In the genomic region with DNA sequence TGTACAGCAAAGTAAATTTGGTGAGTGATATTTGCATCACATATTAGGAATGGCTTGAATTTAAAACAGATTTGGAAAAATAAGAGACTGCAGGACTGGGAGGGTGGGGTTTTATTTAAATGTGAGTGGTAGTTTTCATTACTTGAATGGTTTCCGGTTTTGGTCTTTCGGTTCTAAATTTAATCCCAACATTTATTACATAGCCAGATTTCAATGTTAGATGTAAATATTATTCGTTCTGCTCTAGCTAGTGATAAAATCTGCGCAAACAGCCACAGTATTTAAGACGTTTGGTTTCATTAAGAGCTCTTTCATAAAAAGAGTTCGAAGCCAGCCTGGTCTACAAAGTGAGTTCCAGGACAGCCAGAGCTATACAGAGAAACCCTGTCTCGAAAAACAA, we compare ENCODE assay signal across 9 mouse cellular contexts. TPM values are rescaled to one million over a fixed set of nuclear protein-coding genes. Genes with fewer than 3 reads are reported as not detected.
DNase-seq lines count a peak whose midpoint lies in the region; ATAC-seq and TF ChIP-seq lines count a peak whose summit lies in the region.
"Had no signal": no experiment of that assay in that cellular context is flagged by ENCODE, and none has a peak within 500 bp of the region (broad histone marks: within the 10 kb centered on the region; RNA-seq: fewer than 3 reads in every experiment).

No protein-coding gene starts in this region.

- H3K27ac ChIP-seq in heart, embryonic 15.5 days = no peak overlapping the region
- H3K27ac ChIP-seq in heart, adult 2 months = no peak overlapping the region; the same call in 1 of the 2 replicates
- no peak overlapping the region for H3K27ac ChIP-seq in hindbrain, embryonic 12.5 days
- no peak overlapping the region for H3K27ac ChIP-seq in midbrain, embryonic 11.5 days (ENCODE audit: low read depth, low read length)

- no peak for ATAC-seq in heart, embryonic 15.5 days (replicated peaks; ENCODE audit: insufficient number of reproducible peaks, insufficient read depth, low FRiP score, low read depth)
- no peak for ATAC-seq in hindbrain, embryonic 12.5 days (ENCODE audit: low FRiP score)
- no peak for ATAC-seq in midbrain, embryonic 11.5 days (ENCODE audit: low FRiP score)
- no peak for ATAC-seq in granulocyte monocyte progenitor cell, adult 5-6 weeks (replicated peaks; ENCODE audit: poor library complexity, severe bottlenecking)

- H3K9me3 ChIP-seq in heart, embryonic 15.5 days (replicated peaks) = no peaks in the 10 kb centered on the region
- no peaks in the 10 kb centered on the region for H3K9me3 ChIP-seq in E14TG2a.4 (ENCODE audit: low read length)
- H3K9me3 ChIP-seq in hindbrain, embryonic 12.5 days (replicated peaks) = no peaks in the 10 kb centered on the region
- H3K9me3 ChIP-seq in midbrain, embryonic 11.5 days (ENCODE audit: control insufficient read depth, low read length) = no peaks in the 10 kb centered on the region
- H3K9me3 ChIP-seq: megakaryocyte, embryonic 14.5 days had no signal

- peaks cover 2% of the 10 kb centered on the region; the same call in 1 of the 2 replicates for H3K36me3 ChIP-seq in heart, embryonic 15.5 days
- H3K36me3 ChIP-seq in heart, adult 2 months (ENCODE audit: control insufficient read depth, insufficient read depth, low read length) = peaks cover 7% of the 10 kb centered on the region
- peaks cover 5% of the 10 kb centered on the region; the same call in 1 of the 2 replicates for H3K36me3 ChIP-seq in E14TG2a.4 (ENCODE audit: insufficient read depth, low read length)
- no peaks in the 10 kb centered on the region for H3K36me3 ChIP-seq in hindbrain, embryonic 12.5 days
- no peaks in the 10 kb centered on the region for H3K36me3 ChIP-seq in midbrain, embryonic 11.5 days (ENCODE audit: control insufficient read depth, insufficient read depth, low read length)

- no peak for TF ChIP-seq POLR2A in heart, adult 2 months (IDR thresholded peaks at IDR 0.05; ENCODE audit: insufficient read depth, low read depth, low read length)

- TF ChIP-seq EP300 in heart, adult 2 months (IDR thresholded peaks at IDR 0.05; ENCODE audit: insufficient read depth, low read depth, low read length) = no peak

- H3K79me2 ChIP-seq in heart, adult 2 months (replicated peaks; ENCODE audit: control insufficient read depth, insufficient read depth, low read length) = no peaks in the 10 kb centered on the region; the same call in 1 of the 2 replicates

- DNase-seq in heart, adult 2 months = no peak
- DNase-seq in midbrain, embryonic 11.5 days (ENCODE audit: low spot score, missing footprints) = no peak
- DNase-seq in adrenal gland, adult 18-20 months (ENCODE audit: low spot score in 2 of 2) = no peak
- no peak for DNase-seq in left cerebral cortex, postnatal 10 days (ENCODE audit: extremely low spot score in 1 of 2, low spot score in 2 of 2)

- H3K4me3 ChIP-seq in heart, embryonic 15.5 days = peak overlapping the region; percentile 86
- H3K4me3 ChIP-seq in heart, adult 2 months = no peak overlapping the region; the same call in 1 of the 2 replicates
- peak overlapping the region; percentile 98; the same call in 1 of the 2 replicates for H3K4me3 ChIP-seq in E14TG2a.4 (replicated peaks; ENCODE audit: low read length)
- no peak overlapping the region for H3K4me3 ChIP-seq in hindbrain, embryonic 12.5 days
- H3K4me3 ChIP-seq in midbrain, embryonic 11.5 days (ENCODE audit: low read depth, low read length) = no peak overlapping the region

- no peak for TF ChIP-seq CTCF in heart, adult 2 months (IDR thresholded peaks at IDR 0.05)
- no peak for TF ChIP-seq CTCF in E14TG2a.4 (conservative IDR thresholded peaks at IDR 0.05; ENCODE audit: low read length)

- intact Hi-C loops in heart, adult 2 months (cut with DNase I) = loop anchor here (5.0 kb wide), 3 partner anchors 34 to 74 kb away; no protein-coding TSS in a partner anchor
- intact Hi-C loops in left cerebral cortex, postnatal 10 days (cut with DNase I) = loop anchor here (10.0 kb wide), 1 partner anchor 72 kb away; no protein-coding TSS in a partner anchor

- H3K27me3 ChIP-seq in heart, embryonic 15.5 days = no peaks in the 10 kb centered on the region
- no peaks in the 10 kb centered on the region for H3K27me3 ChIP-seq in heart, adult 2 months (ENCODE audit: control insufficient read depth, insufficient read depth, low read length)
- H3K27me3 ChIP-seq in E14TG2a.4 (ENCODE audit: insufficient read depth, low read length) = no peaks in the 10 kb centered on the region
- no peaks in the 10 kb centered on the region for H3K27me3 ChIP-seq in hindbrain, embryonic 12.5 days
- no peaks in the 10 kb centered on the region for H3K27me3 ChIP-seq in midbrain, embryonic 11.5 days (ENCODE audit: control insufficient read depth, insufficient read depth, low read length)
- H3K27me3 ChIP-seq: megakaryocyte, embryonic 14.5 days had no signal

- H3K4me2 ChIP-seq in heart, embryonic 15.5 days = peak overlapping the region; percentile 79
- peak overlapping the region; percentile 66; the same call in 1 of the 2 replicates for H3K4me2 ChIP-seq in hindbrain, embryonic 12.5 days (replicated peaks)
- H3K4me2 ChIP-seq in midbrain, embryonic 11.5 days = peak overlapping the region; percentile 78; the same call in 1 of the 2 replicates

- H3K4me1 ChIP-seq in heart, embryonic 15.5 days (replicated peaks) = peaks cover 9% of the 10 kb centered on the region; the same call in 1 of the 2 replicates
- H3K4me1 ChIP-seq in heart, adult 2 months (ENCODE audit: control insufficient read depth, insufficient read depth, low read length) = peaks cover 7% of the 10 kb centered on the region
- peaks cover 14% of the 10 kb centered on the region for H3K4me1 ChIP-seq in E14TG2a.4 (replicated peaks; ENCODE audit: low read depth, low read length)
- peaks cover 6% of the 10 kb centered on the region for H3K4me1 ChIP-seq in hindbrain, embryonic 12.5 days
- peaks cover 3% of the 10 kb centered on the region; the same call in 1 of the 2 replicates for H3K4me1 ChIP-seq in midbrain, embryonic 11.5 days (ENCODE audit: control insufficient read depth, insufficient read depth, low read length)

- H3K9ac ChIP-seq in heart, embryonic 15.5 days = no peak overlapping the region; the same call in 1 of the 2 replicates
- no peak overlapping the region for H3K9ac ChIP-seq in heart, adult 2 months (ENCODE audit: low read depth, low read length)
- no peak overlapping the region for H3K9ac ChIP-seq in hindbrain, embryonic 12.5 days
- peak overlapping the region; percentile 96; the same call in 1 of the 2 replicates for H3K9ac ChIP-seq in midbrain, embryonic 11.5 days (ENCODE audit: low read length)

- WGBS in heart, embryonic 15.5 days = 56% methylated on average over 7 of the region's 7 CpGs
- WGBS in heart, adult 2 months = 52% methylated on average over 7 of the region's 7 CpGs
- WGBS in hindbrain, embryonic 12.5 days = 72% methylated on average over 7 of the region's 7 CpGs
- 72% methylated on average over 7 of the region's 7 CpGs for WGBS in midbrain, embryonic 11.5 days

RNA-seq across cellular contexts. Expression of gene Lrch3, which starts 0.7 kb away (rescaled TPM):
- polyA plus RNA-seq in heart, embryonic 15.5 days (2015; fragmentation: Nextera tagmentation; extraction: Ambion mirVana) = 15.0 and 15.8 TPM in 2 replicates
- 10 to 100 TPM; 20.3 to 22.6 TPM for total RNA-seq in heart, adult 2 months (2021)
- polyA plus RNA-seq in heart, adult 2 months (2012; rRNA removed) = 13.8 and 25.5 TPM in 2 replicates
- polyA plus RNA-seq in hindbrain, embryonic 12.5 days (2016; fragmentation: Nextera tagmentation; extraction: Ambion mirVana) = 50.3 and 53.3 TPM in 2 replicates
- 33.7 and 37.9 TPM in 2 replicates for polyA plus RNA-seq in midbrain, embryonic 11.5 days (2014; fragmentation: Nextera tagmentation; extraction: Ambion mirVana)
- 10 to 100 TPM; 27.9 to 33.1 TPM for total RNA-seq in adrenal gland, adult 18-20 months (2021)
- 23.8 and 37.8 TPM in 2 replicates for total RNA-seq in granulocyte monocyte progenitor cell, adult 5-6 weeks (2014; fragmentation: Nextera tagmentation)
- total RNA-seq in granulocyte monocyte progenitor cell, adult 5-6 weeks (2017) = 12.1 and 16.8 TPM in 2 replicates
- total RNA-seq in left cerebral cortex, postnatal 10 days (2021) = 10 to 100 TPM; 28.9 to 32.4 TPM

RNA-seq across cellular contexts. Expression of gene Rubcn, which starts 35.6 kb away (rescaled TPM):
- 27.0 and 34.0 TPM in 2 replicates for polyA plus RNA-seq in heart, embryonic 15.5 days (2015; fragmentation: Nextera tagmentation; extraction: Ambion mirVana)
- total RNA-seq in heart, adult 2 months (2021) = 10 to 100 TPM; 27.6 to 30.0 TPM
- 44.1 and 59.3 TPM in 2 replicates for polyA plus RNA-seq in heart, adult 2 months (2012; rRNA removed)
- polyA plus RNA-seq in hindbrain, embryonic 12.5 days (2016; fragmentation: Nextera tagmentation; extraction: Ambion mirVana) = 27.8 and 30.1 TPM in 2 replicates
- 13.2 and 14.3 TPM in 2 replicates for polyA plus RNA-seq in midbrain, embryonic 11.5 days (2014; fragmentation: Nextera tagmentation; extraction: Ambion mirVana)
- total RNA-seq in adrenal gland, adult 18-20 months (2021) = 10 to 100 TPM; 23.1 to 24.3 TPM
- total RNA-seq in granulocyte monocyte progenitor cell, adult 5-6 weeks (2014; fragmentation: Nextera tagmentation) = 19.7 and 31.5 TPM in 2 replicates
- 10.4 and 12.9 TPM in 2 replicates for total RNA-seq in granulocyte monocyte progenitor cell, adult 5-6 weeks (2017)
- 10 to 100 TPM; 59.9 to 60.6 TPM for total RNA-seq in left cerebral cortex, postnatal 10 days (2021)

RNA-seq across cellular contexts. Expression of gene Fyttd1, which starts 35.9 kb away (rescaled TPM):
- polyA plus RNA-seq in heart, embryonic 15.5 days (2015; fragmentation: Nextera tagmentation; extraction: Ambion mirVana) = 101 and 125 TPM in 2 replicates
- 100 to 1,000 TPM; 101 to 108 TPM for total RNA-seq in heart, adult 2 months (2021)
- 13.4 and 22.5 TPM in 2 replicates for polyA plus RNA-seq in heart, adult 2 months (2012; rRNA removed)
- 121 and 133 TPM in 2 replicates for polyA plus RNA-seq in hindbrain, embryonic 12.5 days (2016; fragmentation: Nextera tagmentation; extraction: Ambion mirVana)
- 130 and 137 TPM in 2 replicates for polyA plus RNA-seq in midbrain, embryonic 11.5 days (2014; fragmentation: Nextera tagmentation; extraction: Ambion mirVana)
- 100 to 1,000 TPM; 109 to 111 TPM for total RNA-seq in adrenal gland, adult 18-20 months (2021)
- total RNA-seq in granulocyte monocyte progenitor cell, adult 5-6 weeks (2014; fragmentation: Nextera tagmentation) = 15.9 and 23.6 TPM in 2 replicates
- 58.2 and 68.9 TPM in 2 replicates for total RNA-seq in granulocyte monocyte progenitor cell, adult 5-6 weeks (2017)
- total RNA-seq in left cerebral cortex, postnatal 10 days (2021) = 100 to 1,000 TPM; 138 to 145 TPM

Comparison
In these comparisons a context has a peak if more than half of its experiments do, and no peak if none do; other contexts are left out.
1. H3K4me3 ChIP-seq: peak in heart, embryonic 15.5 days (single experiment) and E14TG2a.4 (single experiment); none in heart, adult 2 months (single experiment), hindbrain, embryonic 12.5 days (single experiment) and midbrain, embryonic 11.5 days (single experiment).
2. Peak in every context shown above with its lines, with median percentiles within 50 percentile points of each other: H3K4me2 ChIP-seq.